Mouse (Mus musculus) midbrain, embryonic 12.5 days (tissue): Measurements from ENCODE around the gene Slc30a7. TPM values are rescaled to one million over a fixed set of nuclear protein-coding genes. Genes with fewer than 3 reads are reported as not detected.

Experiments used
- ATAC-seq: fragments of 200-750 bp; cut with Nextera tagmentation; 2 replicates; pipeline ENCODE4 v1.8.0; 2017; ENCODE audit warnings: low read depth, moderate TSS enrichment, moderate library complexity; ENCODE audit not compliant: low FRiP score
- H3K27ac ChIP-seq: fragments of 300-500 bp; sonication (generic); replicated peaks from 2 replicates; pipeline ENCODE4 v1.5.1; 2016; ENCODE audit warnings: mild to moderate bottlenecking
- H3K27me3 ChIP-seq: fragments of 300-500 bp; sonication (generic); 2 replicates; pipeline ENCODE4 v1.6.1; 2016; ENCODE audit warnings: mild to moderate bottlenecking
- H3K36me3 ChIP-seq: fragments of 300-500 bp; sonication (generic); 2 replicates; pipeline ENCODE4 v1.6.1; 2016
- H3K4me1 ChIP-seq: fragments of 300-500 bp; sonication (generic); 2 replicates; pipeline ENCODE4 v1.6.1; 2016
- H3K4me2 ChIP-seq: fragments of 300-500 bp; sonication (generic); replicated peaks from 2 replicates; pipeline ENCODE4 v1.6.1; 2016; ENCODE audit warnings: mild to moderate bottlenecking, moderate library complexity
- H3K4me3 ChIP-seq: fragments of 300-500 bp; sonication (generic); 2 replicates; pipeline ENCODE4 v1.5.1; 2016; ENCODE audit warnings: mild to moderate bottlenecking
- H3K9ac ChIP-seq: fragments of 300-500 bp; sonication (generic); replicated peaks from 2 replicates; pipeline ENCODE4 v1.6.1; 2016; ENCODE audit warnings: mild to moderate bottlenecking, moderate library complexity
- H3K9me3 ChIP-seq: fragments of 300-500 bp; sonication (generic); 2 replicates; pipeline ENCODE4 v1.6.1; 2016; ENCODE audit warnings: mild to moderate bottlenecking
- WGBS: fragments of 180-500 bp; shearing (Covaris S2); methylation state at CpG from one replicate; pipeline ENCODE4 v1.1.7; 2016; 5-methylcytosine and 5-hydroxymethylcytosine counted together
- polyA plus RNA-seq: library from polyadenylated mRNA; unstranded; fragments of >200 nt; fragmentation: Nextera tagmentation; extraction: Ambion mirVana; gene quantifications from 2 replicates; pipeline ENCODE4 v1.2.1, GENCODE M21; 2016

Gene Slc30a7
- polyA plus RNA-seq, 1 experiment from 2014 or later: 23.5 TPM

DNA sequence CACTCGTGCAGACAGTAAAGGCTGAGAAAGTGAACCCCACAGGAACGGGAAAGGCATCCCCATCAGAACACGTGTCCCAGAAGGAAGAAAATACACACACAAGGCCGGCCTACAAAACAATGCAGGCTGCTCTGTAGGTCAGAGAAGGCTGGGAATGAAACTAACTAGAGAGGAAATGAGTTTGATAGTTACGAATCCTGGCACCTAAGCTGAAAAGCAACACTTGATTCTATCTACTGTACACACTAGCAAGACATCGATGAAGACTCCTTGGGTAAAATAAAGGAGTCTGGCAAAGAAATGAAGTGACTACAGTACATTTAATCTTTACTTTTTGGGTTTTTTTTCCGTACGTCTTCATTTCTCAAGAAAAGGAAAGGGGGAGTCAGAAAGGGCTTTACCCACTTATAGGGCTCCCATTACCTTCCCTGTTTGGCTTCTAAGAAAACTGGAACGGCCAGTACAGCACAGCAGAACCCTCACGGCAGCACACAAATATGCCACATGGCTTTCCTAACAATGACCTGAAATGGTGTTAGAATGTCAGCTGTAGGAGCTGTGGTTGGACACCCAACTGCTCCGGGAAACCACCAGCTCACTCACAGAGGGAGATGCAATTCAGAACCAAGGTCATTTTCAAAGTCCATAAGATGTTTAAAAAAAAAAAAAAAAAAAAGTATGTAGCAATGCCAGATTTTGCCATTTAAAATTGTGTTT is 45.7 kb downstream of the Slc30a7 start:
- WGBS: 80% methylated on average over 11 of the region's 11 CpGs

DNA sequence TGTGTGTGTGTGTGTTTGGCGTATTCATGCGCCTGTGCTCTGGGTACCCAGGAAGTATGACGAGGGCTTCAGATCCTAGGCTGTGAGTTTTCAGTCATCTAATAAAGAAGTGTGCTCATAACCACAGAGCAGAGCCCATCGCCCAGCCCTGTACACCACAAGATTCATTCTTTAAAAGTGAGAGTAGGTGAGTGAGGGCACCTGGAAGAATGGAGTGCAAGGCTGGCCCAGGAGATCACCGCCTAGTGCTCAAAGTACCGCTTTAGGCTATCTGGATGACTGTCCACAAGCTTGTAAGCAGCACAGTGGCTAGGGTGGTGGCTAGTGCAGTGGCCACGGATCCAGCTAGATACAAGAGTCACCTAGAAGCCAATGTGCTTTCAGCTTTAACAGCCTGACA is 50.0 kb downstream of the Slc30a7 start:
- Histone ChIP-seq H3K36me3 (peaks cover 47% of the 10 kb centered on the region), H3K4me1 (no peaks in the 10 kb centered on the region; the same call in 1 of the 2 replicates), H3K9me3 (no peaks in the 10 kb centered on the region), H3K27me3 (no peaks in the 10 kb centered on the region), H3K4me3 (no peak overlapping the region), H3K27ac (no peak overlapping the region), H3K4me2 (no peak overlapping the region), H3K9ac (no peak overlapping the region)
- WGBS: 96% methylated on average over 7 of the region's 7 CpGs
- 0 out of 2 replicates have a peak, but pooled peaks have one; percentile 27 for ATAC-seq

More for the DNA sequence above, 45.7 kb downstream of the Slc30a7 start:
- no peaks in the 10 kb centered on the region for H3K9me3 ChIP-seq
- H3K4me3 ChIP-seq: no peak overlapping the region
- no peak overlapping the region for H3K4me2 ChIP-seq
- no peak overlapping the region for H3K27ac ChIP-seq
- no peaks in the 10 kb centered on the region for H3K27me3 ChIP-seq
- H3K4me1 ChIP-seq: peaks cover 7% of the 10 kb centered on the region; the same call in 1 of the 2 replicates
- no peak overlapping the region for H3K9ac ChIP-seq
- H3K36me3 ChIP-seq: peaks cover 29% of the 10 kb centered on the region
- no peak for ATAC-seq

DNA sequence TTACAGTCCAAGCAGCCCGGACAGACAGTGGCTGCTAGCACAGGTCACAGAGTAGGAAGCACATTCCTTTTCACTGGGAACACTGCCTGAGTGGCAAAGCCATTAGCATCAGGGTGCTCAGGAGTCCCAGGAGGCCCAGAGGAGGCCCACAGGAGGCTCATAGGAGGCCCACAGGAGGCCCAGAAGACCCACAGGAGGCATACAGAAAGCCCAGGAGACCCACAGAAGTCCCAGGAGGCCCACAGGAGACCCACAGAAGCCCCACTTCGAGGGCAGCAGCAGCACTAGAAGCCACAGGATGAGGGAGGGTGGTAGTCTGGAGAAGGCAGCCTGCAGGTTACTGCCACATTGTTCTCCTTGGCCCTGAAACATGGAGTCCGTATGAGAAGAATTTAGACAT is 54.1 kb downstream of the Slc30a7 start:
- no peaks in the 10 kb centered on the region for H3K27me3 ChIP-seq
- ATAC-seq: no peak
- WGBS: 71% methylated on average over 3 of the region's 3 CpGs
- no peak overlapping the region for H3K4me2 ChIP-seq
- no peak overlapping the region for H3K27ac ChIP-seq
- H3K36me3 ChIP-seq: peaks cover 52% of the 10 kb centered on the region
- no peaks in the 10 kb centered on the region for H3K9me3 ChIP-seq
- no peak overlapping the region for H3K4me3 ChIP-seq
- H3K9ac ChIP-seq: no peak overlapping the region
- H3K4me1 ChIP-seq: no peaks in the 10 kb centered on the region

- no peak for ATAC-seq
- Histone ChIP-seq H3K4me2 (no peak overlapping the region), H3K4me3 (no peak overlapping the region), H3K36me3 (peaks cover 45% of the 10 kb centered on the region), H3K27ac (no peak overlapping the region), H3K4me1 (no peaks in the 10 kb centered on the region), H3K9ac (no peak overlapping the region), H3K9me3 (no peaks in the 10 kb centered on the region), H3K27me3 (no peaks in the 10 kb centered on the region)
- WGBS: 74% methylated on average over 4 of the region's 4 CpGs
These were observed 54.9 kb downstream of the Slc30a7 start for GRCm38 (mm10) chr3:115952356-115952755.

DNA sequence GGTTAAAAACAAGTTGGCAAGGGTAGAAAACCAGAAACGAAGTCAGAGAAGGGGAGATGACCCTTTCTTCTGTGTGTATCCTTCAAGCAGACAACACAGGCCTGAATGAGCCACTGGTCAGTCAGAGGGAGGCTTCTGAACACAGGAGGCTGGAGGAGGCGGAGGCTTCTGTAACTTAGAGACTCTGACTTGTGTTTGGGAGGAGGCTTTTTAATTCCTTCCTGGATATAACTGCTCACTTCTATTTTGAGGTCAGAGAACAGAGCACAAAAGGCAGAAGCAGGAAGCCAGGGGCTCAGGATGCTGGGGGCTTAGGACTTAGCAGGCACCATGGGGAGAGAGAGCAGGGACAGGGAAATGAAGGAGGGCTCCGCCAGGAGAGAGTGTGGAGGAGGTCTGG is 56.0 kb downstream of the Slc30a7 start:
- Histone ChIP-seq H3K4me1 (no peaks in the 10 kb centered on the region), H3K9me3 (no peaks in the 10 kb centered on the region), H3K4me3 (no peak overlapping the region), H3K9ac (no peak overlapping the region), H3K36me3 (peaks cover 40% of the 10 kb centered on the region), H3K27ac (no peak overlapping the region), H3K27me3 (no peaks in the 10 kb centered on the region), H3K4me2 (no peak overlapping the region)
- WGBS: 37% methylated on average over 3 of the region's 3 CpGs
- no peak for ATAC-seq

- no peak for ATAC-seq
These were observed 57.0 kb downstream of the Slc30a7 start for GRCm38 (mm10) chr3:115949921-115950877.

GRCm38 (mm10) chr3:115949220-115949920 is 57.8 kb downstream of the Slc30a7 start:
- no peaks in the 10 kb centered on the region for H3K9me3 ChIP-seq
- no peaks in the 10 kb centered on the region for H3K27me3 ChIP-seq
- H3K9ac ChIP-seq: no peak overlapping the region
- H3K4me2 ChIP-seq: no peak overlapping the region
- H3K27ac ChIP-seq: no peak overlapping the region
- peaks cover 44% of the 10 kb centered on the region for H3K36me3 ChIP-seq
- no peaks in the 10 kb centered on the region for H3K4me1 ChIP-seq
- WGBS: 78% methylated on average over 3 of the region's 3 CpGs
- ATAC-seq: no peak
- no peak overlapping the region for H3K4me3 ChIP-seq

More at GRCm38 (mm10) chr3:115949921-115950877, 57.0 kb downstream of the Slc30a7 start:
- Histone ChIP-seq H3K36me3 (peaks cover 41% of the 10 kb centered on the region), H3K4me3 (no peak overlapping the region), H3K9ac (no peak overlapping the region), H3K9me3 (no peaks in the 10 kb centered on the region), H3K27me3 (no peaks in the 10 kb centered on the region), H3K4me2 (no peak overlapping the region), H3K4me1 (no peaks in the 10 kb centered on the region), H3K27ac (no peak overlapping the region)
- 94% methylated on average over 6 of the region's 6 CpGs for WGBS

GRCm38 (mm10) chr3:115946272-115946671 is 60.9 kb downstream of the Slc30a7 start:
- H3K4me3 ChIP-seq: no peak overlapping the region
- no peak for ATAC-seq
- H3K9me3 ChIP-seq: no peaks in the 10 kb centered on the region
- WGBS: 96% methylated on average over 8 of the region's 8 CpGs
- H3K9ac ChIP-seq: no peak overlapping the region
- H3K4me2 ChIP-seq: no peak overlapping the region
- H3K27me3 ChIP-seq: no peaks in the 10 kb centered on the region
- H3K36me3 ChIP-seq: peaks cover 42% of the 10 kb centered on the region
- no peaks in the 10 kb centered on the region for H3K4me1 ChIP-seq
- no peak overlapping the region for H3K27ac ChIP-seq

DNA sequence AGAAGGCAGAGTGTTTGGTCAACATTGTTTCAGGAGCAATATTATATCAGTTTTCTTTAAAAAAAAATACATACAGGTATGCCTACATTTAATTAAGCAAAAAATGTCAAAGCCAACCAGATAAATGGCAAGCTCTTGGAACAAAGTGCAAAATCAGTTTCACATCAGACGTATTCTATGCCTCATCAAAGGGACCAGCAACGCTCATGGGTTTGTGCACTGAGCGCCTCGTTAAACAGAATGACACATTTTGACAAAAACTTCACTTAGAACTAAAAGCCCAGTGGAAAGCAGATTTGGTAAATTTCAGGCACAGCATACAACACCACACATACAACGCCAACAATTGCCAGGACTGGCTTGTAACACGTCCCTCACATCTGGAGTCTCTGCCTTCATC is 62.8 kb downstream of the Slc30a7 start:
- H3K27ac ChIP-seq: no peak overlapping the region
- no peak for ATAC-seq
- 93% methylated on average over 6 of the region's 6 CpGs for WGBS
- no peak overlapping the region for H3K9ac ChIP-seq
- no peaks in the 10 kb centered on the region for H3K4me1 ChIP-seq
- no peaks in the 10 kb centered on the region for H3K27me3 ChIP-seq
- no peak overlapping the region for H3K4me2 ChIP-seq
- H3K4me3 ChIP-seq: no peak overlapping the region
- H3K36me3 ChIP-seq: peaks cover 28% of the 10 kb centered on the region
- no peaks in the 10 kb centered on the region for H3K9me3 ChIP-seq

DNA sequence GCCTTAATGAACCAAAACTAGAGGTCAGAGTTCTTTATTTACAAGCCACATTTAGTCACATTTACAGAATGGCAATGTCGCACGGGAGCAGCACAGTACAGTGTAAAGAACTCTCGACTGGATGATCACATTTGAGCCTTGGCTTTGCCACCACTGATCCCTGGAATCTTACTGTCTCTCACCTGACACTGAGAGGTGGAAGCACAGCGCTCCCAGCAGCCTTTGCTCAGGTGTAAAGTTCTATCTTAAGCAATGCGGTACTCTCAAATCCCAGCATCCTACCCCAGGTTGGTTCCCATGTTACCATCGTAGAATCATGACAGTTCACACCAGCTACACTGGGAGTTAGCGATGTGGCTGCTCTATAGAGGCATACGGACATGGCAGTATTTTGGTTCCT is 65.7 kb downstream of the Slc30a7 start:
- Histone ChIP-seq H3K27me3 (no peaks in the 10 kb centered on the region), H3K4me3 (no peak overlapping the region), H3K4me1 (no peaks in the 10 kb centered on the region), H3K9ac (no peak overlapping the region), H3K9me3 (no peaks in the 10 kb centered on the region), H3K36me3 (peaks cover 28% of the 10 kb centered on the region), H3K27ac (no peak overlapping the region), H3K4me2 (no peak overlapping the region)
- no peak for ATAC-seq
- WGBS: 93% methylated on average over 8 of the region's 8 CpGs

GRCm38 (mm10) chr3:115940510-115940909 is 66.7 kb downstream of the Slc30a7 start:
- no peak for ATAC-seq
- 97% methylated on average over 4 of the region's 4 CpGs for WGBS
- peaks cover 22% of the 10 kb centered on the region for H3K36me3 ChIP-seq

More at GRCm38 (mm10) chr3:115940510-115940909, 66.7 kb downstream of the Slc30a7 start:
- H3K9me3 ChIP-seq: no peaks in the 10 kb centered on the region
- H3K27ac ChIP-seq: no peak overlapping the region
- H3K4me3 ChIP-seq: no peak overlapping the region
- H3K4me2 ChIP-seq: no peak overlapping the region
- H3K9ac ChIP-seq: no peak overlapping the region
- no peaks in the 10 kb centered on the region for H3K27me3 ChIP-seq
- H3K4me1 ChIP-seq: no peaks in the 10 kb centered on the region
